8 mouse cellular contexts compared by ENCODE assay signal in genomic region chr1:39762025-39762370, GRCm38 (mm10). TPM values are rescaled to one million over a fixed set of nuclear protein-coding genes. Genes with fewer than 3 reads are reported as not detected.
DNase-seq lines count a peak whose midpoint lies in the region; ATAC-seq and TF ChIP-seq lines count a peak whose summit lies in the region.

No protein-coding gene starts in this region.

- H3K9me3 ChIP-seq in hindbrain, embryonic 12.5 days (replicated peaks): no peaks in the 10 kb centered on the region
- no peaks in the 10 kb centered on the region for H3K9me3 ChIP-seq in lung, embryonic 15.5 days

- H3K4me1 ChIP-seq in hindbrain, embryonic 12.5 days: peaks cover 16% of the 10 kb centered on the region
- peaks cover 47% of the 10 kb centered on the region for H3K4me1 ChIP-seq in lung, embryonic 15.5 days
- peaks cover 8% of the 10 kb centered on the region for H3K4me1 ChIP-seq in olfactory bulb, adult 2 months (ENCODE audit: control insufficient read depth, insufficient read depth, low read length)

- H3K27ac ChIP-seq in hindbrain, embryonic 12.5 days: peak overlapping the region; percentile 57
- H3K27ac ChIP-seq in lung, embryonic 15.5 days: peak overlapping the region; percentile 94
- H3K27ac ChIP-seq in olfactory bulb, adult 2 months (ENCODE audit: insufficient read depth, low read depth, low read length): peak overlapping the region; percentile 63

- peak; percentile 67; the same call in 1 of the 2 replicates for ATAC-seq in hindbrain, embryonic 12.5 days (ENCODE audit: low FRiP score)
- ATAC-seq in lung, embryonic 15.5 days (ENCODE audit: borderline replicate concordance, extremely low read depth, low FRiP score, low TSS enrichment): peak; percentile 89

- H3K4me3 ChIP-seq in hindbrain, embryonic 12.5 days: no peak overlapping the region
- H3K4me3 ChIP-seq in lung, embryonic 15.5 days: peak overlapping the region; percentile 18
- no peak overlapping the region for H3K4me3 ChIP-seq in olfactory bulb, adult 2 months (ENCODE audit: insufficient read depth, low read depth, low read length)

- H3K9ac ChIP-seq in hindbrain, embryonic 12.5 days: no peak overlapping the region
- H3K9ac ChIP-seq in lung, embryonic 15.5 days: peak overlapping the region; percentile 26

- DNase-seq in MEL-GATA-1-ER (ENCODE audit: extremely low read depth, low read depth): peak; percentile 66
- DNase-seq in cerebellum, postnatal 10 days: peak; percentile 63 to 68
- peak; percentile 76 to 85 for DNase-seq in frontal cortex, postnatal 36 days (ENCODE audit: low spot score in 2 of 2)
- DNase-seq in layer of hippocampus, postnatal 10 days (ENCODE audit: low spot score in 2 of 2): peak; percentile 44 to 64
- DNase-seq in thymus, postnatal 36 days: peak; percentile 37 to 55

- WGBS in hindbrain, embryonic 12.5 days: 5% methylated on average over 10 of the region's 10 CpGs
- 1% methylated on average over 10 of the region's 10 CpGs for WGBS in lung, embryonic 15.5 days
- 2% methylated on average over 10 of the region's 10 CpGs for WGBS in olfactory bulb, adult 2 months

- peak overlapping the region; percentile 41 for H3K4me2 ChIP-seq in hindbrain, embryonic 12.5 days (replicated peaks)
- H3K4me2 ChIP-seq in lung, embryonic 15.5 days: peak overlapping the region; percentile 51

- H3K27me3 ChIP-seq in hindbrain, embryonic 12.5 days: peaks cover 9% of the 10 kb centered on the region; the same call in 1 of the 2 replicates
- no peaks in the 10 kb centered on the region for H3K27me3 ChIP-seq in lung, embryonic 15.5 days

- TF ChIP-seq CTCF in olfactory bulb, adult 2 months (IDR thresholded peaks at IDR 0.05; ENCODE audit: insufficient read depth, low read depth, low read length): no peak

- TF ChIP-seq POLR2A in olfactory bulb, adult 2 months (IDR thresholded peaks at IDR 0.05; ENCODE audit: insufficient read depth, low read depth, low read length): no peak

- H3K36me3 ChIP-seq in hindbrain, embryonic 12.5 days: no peaks in the 10 kb centered on the region
- H3K36me3 ChIP-seq in lung, embryonic 15.5 days: no peaks in the 10 kb centered on the region

RNA-seq across cellular contexts. Expression of gene Rfx8, which starts 41.2 kb away (rescaled TPM):
- 0.63 and 0.93 TPM in 2 replicates for polyA plus RNA-seq in hindbrain, embryonic 12.5 days (2016; fragmentation: Nextera tagmentation; extraction: Ambion mirVana)
- under 1 TPM in 1 of 2 experiments, not detected in 1; 0.31 TPM for total RNA-seq in layer of hippocampus, postnatal 10 days (2021)
- polyA plus RNA-seq in lung, embryonic 15.5 days (2015; fragmentation: Nextera tagmentation; extraction: Ambion mirVana): 0.58 and 0.67 TPM in 2 replicates
- polyA plus RNA-seq in olfactory bulb, adult 2 months (2012; ENCODE audit: insufficient read depth, insufficient read length, low replicate concordance, missing spikeins): not detected in 2 replicates

RNA-seq across cellular contexts. Expression of gene Gm3646, which starts 43.1 kb away (rescaled TPM):
- not detected in 2 replicates for polyA plus RNA-seq in hindbrain, embryonic 12.5 days (2016; fragmentation: Nextera tagmentation; extraction: Ambion mirVana)
- total RNA-seq in layer of hippocampus, postnatal 10 days (2021): not detected
- not detected in 2 replicates for polyA plus RNA-seq in lung, embryonic 15.5 days (2015; fragmentation: Nextera tagmentation; extraction: Ambion mirVana)
- polyA plus RNA-seq in olfactory bulb, adult 2 months (2012; ENCODE audit: insufficient read depth, insufficient read length, low replicate concordance, missing spikeins): not detected in 2 replicates
